Mouse (Mus musculus) embryo, embryonic 10.5 days (tissue): Measurements from ENCODE around the gene Uba1y.
A peak's percentile ranks its signal among the peaks of the same experiment; 100 is the strongest.
"Not testable (repeated sequence)": the region's sequence is repeated elsewhere in the genome, so short reads cannot be mapped to it uniquely, and the experiment has no call there.

Experiments
- DNase-seq: peaks from one replicate; pipeline ENCODE4 v3.0.0-alpha.2; 2015; ENCODE audit warnings: low spot score

The Uba1y gene

GRCm38 (mm10) chrY:818396-818795 is at the start of gene Uba1y:
Gene Uba1y, plus strand, starts transcription at chrY:818649.
- no peak for DNase-seq

- DNase-seq, result not testable (repeated sequence)
Observed at GRCm38 (mm10) chrY:797309-797708, 21.1 kb upstream of the Uba1y start, which contains the start of gene Zfy1. Gene Zfy1, minus strand, starts transcription at chrY:797409.

GRCm38 (mm10) chrY:808991-809661 is 9.3 kb upstream of the Uba1y start:
- DNase-seq, result peak; percentile 74

- DNase-seq, result no peak
Observed at GRCm38 (mm10) chrY:872404-872803, 54.0 kb downstream of the Uba1y start.

- peak; percentile 35 for DNase-seq
Observed at GRCm38 (mm10) chrY:872855-873549, 54.6 kb downstream of the Uba1y start.
